Mouse (Mus musculus) hindbrain, embryonic 12.5 days (tissue): ENCODE measurements around the gene Pxn. TPM values are rescaled to one million over a fixed set of nuclear protein-coding genes. Genes with fewer than 3 reads are reported as not detected.

Experiments
- ATAC-seq: fragments of 200-750 bp; cut with Nextera tagmentation; 2 replicates; pipeline ENCODE4 v1.8.0; 2017; ENCODE audit warnings: moderate TSS enrichment; ENCODE audit not compliant: low FRiP score
- H3K27ac ChIP-seq: fragments of 300-500 bp; sonication (generic); 2 replicates; pipeline ENCODE4 v1.5.1; 2016; ENCODE audit warnings: mild to moderate bottlenecking
- H3K27me3 ChIP-seq: fragments of 300-500 bp; sonication (generic); 2 replicates; pipeline ENCODE4 v1.6.1; 2016; ENCODE audit warnings: mild to moderate bottlenecking
- H3K36me3 ChIP-seq: fragments of 300-500 bp; sonication (generic); 2 replicates; pipeline ENCODE4 v1.6.1; 2016; ENCODE audit warnings: mild to moderate bottlenecking
- H3K4me1 ChIP-seq: fragments of 300-500 bp; sonication (generic); 2 replicates; pipeline ENCODE4 v1.6.1; 2016
- H3K4me2 ChIP-seq: fragments of 300-500 bp; sonication (generic); replicated peaks from 2 replicates; pipeline ENCODE4 v1.6.1; 2016; ENCODE audit warnings: mild to moderate bottlenecking
- H3K4me3 ChIP-seq: fragments of 300-500 bp; sonication (generic); 2 replicates; pipeline ENCODE4 v1.5.1; 2016; ENCODE audit warnings: mild to moderate bottlenecking
- H3K9ac ChIP-seq: fragments of 300-500 bp; sonication (generic); 2 replicates; pipeline ENCODE4 v1.6.1; 2016; ENCODE audit warnings: mild to moderate bottlenecking, moderate library complexity
- H3K9me3 ChIP-seq: fragments of 300-500 bp; sonication (generic); replicated peaks from 2 replicates; pipeline ENCODE4 v1.6.1; 2016; ENCODE audit warnings: mild to moderate bottlenecking
- WGBS: fragments of 180-500 bp; shearing (Covaris S2); methylation state at CpG from one replicate; pipeline ENCODE4 v1.1.7; 2016; 5-methylcytosine and 5-hydroxymethylcytosine counted together
- polyA plus RNA-seq: library from polyadenylated mRNA; unstranded; fragments of >200 nt; fragmentation: Nextera tagmentation; extraction: Ambion mirVana; gene quantifications from 2 replicates; pipeline ENCODE4 v1.2.1, GENCODE M21; 2016

Pxn gene
- 34.0 and 39.2 TPM in 2 replicates for polyA plus RNA-seq

DNA sequence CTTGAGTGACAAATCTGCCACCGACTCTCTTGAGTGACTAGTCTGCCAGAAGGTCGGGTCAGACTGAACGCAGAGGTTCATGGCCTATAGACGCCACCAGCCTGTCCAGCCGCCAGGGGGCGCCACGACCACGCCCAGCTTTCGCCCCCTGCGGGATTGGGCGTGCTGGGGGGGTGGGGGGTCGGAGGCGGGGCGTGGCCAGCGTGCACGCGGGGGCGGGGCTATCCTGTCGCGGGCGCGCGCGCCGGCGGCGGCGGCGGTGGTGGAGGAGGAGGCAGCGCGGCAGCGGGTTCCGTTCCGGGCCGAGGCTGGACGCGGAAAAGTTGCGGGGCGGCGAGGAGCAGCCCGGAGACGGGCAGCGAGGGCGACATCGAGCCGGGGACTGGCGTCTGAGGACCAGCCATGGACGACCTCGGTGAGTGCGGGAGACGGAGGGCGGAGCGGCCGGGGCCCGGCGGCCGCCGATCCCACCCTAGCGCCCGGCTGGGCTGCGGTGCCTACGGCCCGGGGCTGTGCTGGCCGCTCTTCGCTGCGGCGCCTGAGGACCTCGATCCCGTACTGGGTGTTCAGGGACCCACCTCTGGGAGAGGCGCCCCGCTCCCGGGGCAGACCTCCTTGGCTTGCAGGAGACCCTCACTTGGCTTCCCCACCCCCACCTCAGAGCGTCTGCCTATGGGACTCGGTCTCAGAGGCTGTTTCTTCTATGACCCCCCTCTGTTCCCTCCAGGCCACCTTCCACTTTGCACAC is at the start of gene Pxn:
Gene Pxn (plus strand): TSS at position 223 of the 748 bp plus-strand sequence.
- peak within 1 kb of the TSS; percentile 87 for H3K4me2 ChIP-seq
- H3K27me3 ChIP-seq = no peaks in the 10 kb centered on the region
- no peaks in the 10 kb centered on the region for H3K36me3 ChIP-seq
- H3K4me1 ChIP-seq = peaks cover 41% of the 10 kb centered on the region
- WGBS = 0% methylated on average over 53 of the region's 74 CpGs
- peak within 1 kb of the TSS; percentile 91 for H3K9ac ChIP-seq
- peak within 1 kb of the TSS; percentile 84 for H3K4me3 ChIP-seq
- peak within 1 kb of the TSS; percentile 26 for H3K27ac ChIP-seq
- ATAC-seq = peak; percentile 88
- H3K9me3 ChIP-seq = no peaks in the 10 kb centered on the region

- no peaks in the 10 kb centered on the region for H3K27me3 ChIP-seq
- peaks cover 11% of the 10 kb centered on the region for H3K36me3 ChIP-seq
- H3K9me3 ChIP-seq = no peaks in the 10 kb centered on the region
- H3K9ac ChIP-seq = no peak overlapping the region
- no peak for ATAC-seq
- 74% methylated on average over 13 of the region's 13 CpGs for WGBS
- H3K4me1 ChIP-seq = no peaks in the 10 kb centered on the region; the same call in 1 of the 2 replicates
- H3K4me3 ChIP-seq = no peak overlapping the region
- H3K4me2 ChIP-seq = no peak overlapping the region
- H3K27ac ChIP-seq = no peak overlapping the region
Observed at GRCm38 (mm10) chr5:115458918-115459317, 47.6 kb upstream of the Pxn start.

DNA sequence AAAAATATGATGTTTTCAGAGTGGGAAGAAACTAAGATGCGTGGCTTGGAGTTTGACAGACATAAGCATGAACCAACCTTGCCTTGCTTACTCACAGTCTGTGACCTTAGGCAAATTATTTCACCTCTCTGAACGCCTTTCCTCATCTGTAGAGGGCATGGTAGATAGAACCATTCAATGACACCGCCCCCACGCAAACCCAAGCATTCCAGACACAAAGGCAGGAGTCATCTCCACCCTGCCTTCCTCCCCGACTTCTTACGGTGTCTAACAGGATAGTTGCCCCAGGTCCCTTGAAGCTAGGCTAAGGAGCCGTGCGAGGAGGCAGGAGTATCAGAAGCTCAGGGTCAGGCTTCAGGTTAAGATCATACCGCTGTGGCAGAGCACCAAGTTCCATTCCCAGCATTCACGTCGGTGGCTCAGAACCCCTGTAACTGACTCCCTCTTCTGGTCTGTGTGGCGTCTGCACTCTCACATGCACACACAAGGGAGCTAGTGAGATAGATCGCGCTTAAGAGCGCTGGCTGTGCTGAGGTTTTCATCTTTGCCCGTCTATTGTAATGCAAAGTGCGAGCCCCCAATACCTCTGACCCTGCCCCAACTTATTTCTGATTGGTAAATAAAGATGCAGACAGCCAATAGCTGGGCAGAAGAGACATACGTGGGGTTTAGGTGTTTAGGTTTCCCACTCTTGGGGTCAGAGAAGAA is 41.9 kb upstream of the Pxn start:
- H3K4me1 ChIP-seq = no peaks in the 10 kb centered on the region
- no peak overlapping the region for H3K4me3 ChIP-seq
- H3K27me3 ChIP-seq = no peaks in the 10 kb centered on the region
- H3K9ac ChIP-seq = no peak overlapping the region
- no peaks in the 10 kb centered on the region for H3K9me3 ChIP-seq
- no peak overlapping the region for H3K4me2 ChIP-seq
- no peaks in the 10 kb centered on the region for H3K36me3 ChIP-seq
- no peak for ATAC-seq
- WGBS = 75% methylated on average over 18 of the region's 18 CpGs
- no peak overlapping the region for H3K27ac ChIP-seq

DNA sequence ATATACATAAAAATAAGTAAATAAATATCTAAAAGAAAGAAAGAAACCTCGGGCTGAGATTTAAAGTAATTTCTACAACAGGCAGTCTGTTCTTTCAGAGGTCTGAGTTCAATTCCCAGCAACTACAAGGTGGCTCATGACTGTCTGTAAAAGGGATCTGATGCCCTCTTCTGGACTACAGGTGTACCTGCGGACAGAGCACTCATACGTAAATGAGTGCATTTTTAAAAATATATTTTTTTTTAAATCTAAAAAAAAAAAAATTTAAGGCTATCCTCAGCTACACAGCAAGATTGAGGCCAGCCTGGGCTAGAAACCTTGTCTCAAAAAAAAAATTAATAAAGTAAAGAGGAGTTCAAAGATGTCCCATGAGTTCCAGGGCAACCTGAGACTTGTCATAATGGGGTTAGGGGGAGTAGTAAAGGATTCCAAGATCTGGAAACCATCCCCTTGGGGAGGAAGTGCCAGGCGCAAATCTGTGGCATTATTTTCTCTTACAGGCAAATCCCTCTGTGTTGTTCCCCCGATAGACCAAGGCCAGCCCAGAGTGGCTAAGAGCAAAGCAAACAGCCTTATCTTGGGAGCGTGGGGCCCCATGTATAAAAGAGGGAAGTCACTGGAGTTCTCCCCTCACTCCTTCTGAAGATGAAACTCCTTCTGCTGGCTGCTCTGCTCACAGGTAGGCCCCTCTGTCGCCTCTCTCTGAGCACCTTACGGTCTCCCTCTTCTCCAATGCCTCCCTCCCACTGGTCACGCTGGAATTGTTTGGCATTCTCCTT is 40.6 kb upstream of the Pxn start, which contains the start of gene Pla2g1b:
Gene Pla2g1b (plus strand): TSS at position 621 of the 779 bp plus-strand sequence.
- Histone ChIP-seq H3K27ac (no peak within 1 kb of the TSS), H3K36me3 (no peaks in the 10 kb centered on the region), H3K4me1 (peaks cover 3% of the 10 kb centered on the region), H3K9me3 (no peaks in the 10 kb centered on the region), H3K9ac (no peak within 1 kb of the TSS), H3K4me3 (no peak within 1 kb of the TSS), H3K4me2 (no peak within 1 kb of the TSS), H3K27me3 (peaks cover 3% of the 10 kb centered on the region; the same call in 1 of the 2 replicates)
- 49% methylated on average over 9 of the region's 9 CpGs for WGBS
- no peak for ATAC-seq

DNA sequence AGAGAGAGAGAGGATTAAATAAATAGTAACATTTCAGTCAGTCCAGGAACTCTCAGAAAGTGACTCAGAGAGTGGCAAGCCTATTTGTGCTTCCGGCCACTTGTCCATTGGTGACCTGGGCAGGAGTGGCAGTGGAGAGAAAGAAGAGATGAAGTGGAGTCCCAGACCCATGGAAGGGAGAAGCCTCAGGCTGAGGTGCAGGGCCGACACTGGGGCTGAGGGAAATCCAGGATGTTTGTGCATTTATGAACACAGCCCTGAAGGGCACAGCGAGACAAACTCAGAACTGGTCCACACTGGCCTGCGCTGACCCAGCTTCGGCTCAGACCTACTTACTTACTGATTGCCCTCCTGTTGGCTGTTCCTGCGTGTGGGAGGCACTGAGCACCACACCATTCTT is 36.7 kb upstream of the Pxn start:
- Histone ChIP-seq H3K27ac (no peak overlapping the region), H3K9me3 (no peaks in the 10 kb centered on the region), H3K27me3 (peaks cover 3% of the 10 kb centered on the region; the same call in 1 of the 2 replicates), H3K9ac (no peak overlapping the region), H3K36me3 (no peaks in the 10 kb centered on the region), H3K4me2 (no peak overlapping the region), H3K4me3 (no peak overlapping the region), H3K4me1 (peaks cover 5% of the 10 kb centered on the region)
- WGBS = 59% methylated on average over 6 of the region's 6 CpGs
- ATAC-seq = no peak

DNA sequence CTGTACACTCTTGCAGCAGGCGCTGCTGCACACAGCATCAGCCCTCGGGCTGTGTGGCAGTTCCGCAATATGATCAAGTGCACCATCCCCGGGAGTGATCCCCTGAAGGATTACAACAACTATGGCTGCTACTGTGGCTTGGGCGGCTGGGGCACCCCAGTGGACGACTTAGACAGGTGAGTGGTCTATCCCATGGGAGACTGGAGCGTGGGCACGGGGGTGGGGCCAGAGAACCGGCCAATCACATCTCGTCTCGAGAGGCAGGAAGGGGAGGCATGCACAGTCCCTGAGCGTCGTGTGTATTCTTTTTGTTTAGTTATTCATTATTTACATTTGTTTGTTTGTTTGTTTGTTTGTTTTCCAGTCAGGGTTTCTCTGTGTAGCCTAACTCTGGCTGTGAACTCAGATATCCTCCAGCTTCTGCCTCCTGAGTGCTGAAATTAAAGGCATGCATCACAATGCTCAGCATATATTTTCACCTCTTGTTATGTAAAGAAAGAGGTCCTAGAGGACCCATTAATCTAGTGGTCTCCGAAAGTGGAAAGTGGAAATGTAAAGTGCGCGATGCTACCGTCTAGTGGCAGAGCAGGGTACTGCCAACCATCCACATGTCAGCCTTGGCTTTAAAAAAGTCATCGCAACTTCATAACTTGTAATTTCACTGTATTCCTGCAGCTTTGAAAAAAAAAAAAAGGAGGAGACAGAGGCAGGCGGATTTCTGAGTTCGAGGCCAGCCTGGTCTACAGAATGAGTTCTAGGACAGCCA is 35.5 kb upstream of the Pxn start:
- no peak overlapping the region for H3K4me3 ChIP-seq
- H3K4me2 ChIP-seq = peak overlapping the region; percentile 19; the same call in 1 of the 2 replicates
- no peaks in the 10 kb centered on the region for H3K36me3 ChIP-seq
- peaks cover 3% of the 10 kb centered on the region; the same call in 1 of the 2 replicates for H3K27me3 ChIP-seq
- 0 out of 2 replicates have a peak, but pooled peaks have one; percentile 32 for ATAC-seq
- no peak overlapping the region for H3K9ac ChIP-seq
- 35% methylated on average over 20 of the region's 20 CpGs for WGBS
- peaks cover 9% of the 10 kb centered on the region for H3K4me1 ChIP-seq
- no peaks in the 10 kb centered on the region for H3K9me3 ChIP-seq
- no peak overlapping the region for H3K27ac ChIP-seq

- ATAC-seq = no peak
- H3K27me3 ChIP-seq = peaks cover 3% of the 10 kb centered on the region; the same call in 1 of the 2 replicates
- no peaks in the 10 kb centered on the region for H3K36me3 ChIP-seq
- 74% methylated on average over 10 of the region's 10 CpGs for WGBS
- H3K9me3 ChIP-seq = no peaks in the 10 kb centered on the region
- H3K4me2 ChIP-seq = no peak overlapping the region
- H3K4me3 ChIP-seq = no peak overlapping the region
- no peak overlapping the region for H3K27ac ChIP-seq
- no peak overlapping the region for H3K9ac ChIP-seq
- peaks cover 12% of the 10 kb centered on the region for H3K4me1 ChIP-seq
Observed at GRCm38 (mm10) chr5:115473191-115473590, 33.3 kb upstream of the Pxn start.

DNA sequence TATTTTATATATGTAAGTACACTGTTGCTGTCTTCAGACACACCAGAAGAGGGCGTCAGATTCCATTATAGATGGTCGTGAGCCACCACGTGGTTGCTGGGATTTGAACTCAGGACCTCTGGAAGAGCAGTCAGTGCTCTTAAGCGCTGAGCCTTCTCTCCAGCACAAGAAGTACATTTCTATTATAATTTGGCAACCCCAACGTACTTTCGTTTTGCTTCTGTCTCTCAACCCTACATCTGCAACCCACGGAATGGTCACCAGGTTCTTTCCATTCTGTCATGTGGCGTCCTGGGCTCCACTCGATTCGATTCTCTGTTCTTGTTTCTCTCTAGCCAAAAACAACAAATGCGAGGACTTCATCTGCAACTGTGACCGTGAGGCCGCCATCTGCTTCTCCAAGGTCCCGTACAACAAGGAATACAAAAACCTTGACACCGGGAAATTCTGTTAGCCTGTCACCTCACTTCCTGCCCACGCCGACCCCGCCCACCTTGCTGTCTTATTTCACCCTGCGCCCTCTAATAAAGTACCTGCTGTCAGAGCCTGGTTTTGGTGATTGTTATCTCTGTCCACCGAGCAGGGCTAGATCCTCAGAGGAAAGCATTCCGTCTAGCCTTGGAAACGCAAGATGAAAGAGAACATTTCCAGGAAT is 32.2 kb upstream of the Pxn start:
- H3K36me3 ChIP-seq = no peaks in the 10 kb centered on the region
- H3K4me1 ChIP-seq = peaks cover 12% of the 10 kb centered on the region
- no peak overlapping the region for H3K4me2 ChIP-seq
- no peak for ATAC-seq
- H3K9me3 ChIP-seq = no peaks in the 10 kb centered on the region
- no peak overlapping the region for H3K4me3 ChIP-seq
- WGBS = 74% methylated on average over 22 of the region's 22 CpGs
- H3K27me3 ChIP-seq = peaks cover 4% of the 10 kb centered on the region; the same call in 1 of the 2 replicates
- H3K9ac ChIP-seq = no peak overlapping the region
- no peak overlapping the region for H3K27ac ChIP-seq

- Histone ChIP-seq H3K36me3 (no peaks in the 10 kb centered on the region), H3K9me3 (no peaks in the 10 kb centered on the region), H3K4me2 (peak overlapping the region; percentile 57), H3K27me3 (peaks cover 13% of the 10 kb centered on the region), H3K4me3 (peak overlapping the region; percentile 29), H3K4me1 (peaks cover 18% of the 10 kb centered on the region), H3K27ac (no peak overlapping the region), H3K9ac (peak overlapping the region; percentile 36; the same call in 1 of the 2 replicates)
- peak; percentile 86 for ATAC-seq
- WGBS = 12% methylated on average over 22 of the region's 22 CpGs
Observed at GRCm38 (mm10) chr5:115475337-115476106, 31.0 kb upstream of the Pxn start.

DNA sequence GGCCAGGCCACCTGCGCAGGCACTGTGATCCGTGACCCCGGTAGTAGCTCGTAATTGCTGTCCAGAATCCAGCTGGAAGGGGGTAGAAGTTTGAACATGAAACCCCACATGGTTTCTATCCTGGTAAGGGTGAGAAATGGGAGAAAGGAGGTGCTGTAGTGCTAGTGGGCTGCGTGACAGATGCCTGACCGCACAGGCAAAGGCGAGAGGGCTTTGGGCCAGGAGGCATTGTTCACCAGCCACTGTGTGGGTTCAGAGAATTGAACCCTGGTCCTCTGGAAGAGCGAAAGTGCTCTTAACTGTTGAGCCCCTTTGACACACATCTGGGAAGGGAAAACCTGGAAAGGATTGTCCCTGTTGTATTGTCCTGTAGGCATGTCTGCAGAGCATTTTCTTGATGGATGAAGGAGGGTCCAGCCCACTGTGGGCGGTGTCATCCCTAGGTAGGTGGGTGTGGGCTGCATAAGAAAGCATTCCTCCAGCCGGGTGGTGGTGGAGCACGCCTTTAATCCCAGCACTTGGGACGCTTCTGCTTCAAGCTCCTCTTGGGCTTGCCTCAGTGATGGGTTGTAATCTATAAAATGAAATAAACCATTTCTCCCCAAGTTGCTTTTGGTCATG is 30.3 kb upstream of the Pxn start:
- Histone ChIP-seq H3K9ac (peak overlapping the region; percentile 36; the same call in 1 of the 2 replicates), H3K36me3 (no peaks in the 10 kb centered on the region), H3K4me3 (peak overlapping the region; percentile 29), H3K4me1 (peaks cover 13% of the 10 kb centered on the region), H3K27ac (0 out of 2 replicates have a peak overlapping the region, but pooled peaks have one; percentile 30), H3K4me2 (peak overlapping the region; percentile 57), H3K9me3 (no peaks in the 10 kb centered on the region), H3K27me3 (peaks cover 19% of the 10 kb centered on the region)
- 35% methylated on average over 12 of the region's 12 CpGs for WGBS
- ATAC-seq = peak; percentile 10; the same call in 1 of the 2 replicates
